Mouse (Mus musculus) heart, embryonic 14.5 days (tissue): ENCODE results near the gene Olfr45. TPM values are rescaled to one million over a fixed set of nuclear protein-coding genes. Genes with fewer than 3 reads are reported as not detected.

Source experiments
- ATAC-seq: fragments of 200-750 bp; cut with Nextera tagmentation; 2 replicates; pipeline ENCODE4 v1.8.0; 2017; ENCODE audit warnings: low read depth, moderate TSS enrichment; ENCODE audit not compliant: insufficient number of reproducible peaks, insufficient read depth, low FRiP score
- H3K27ac ChIP-seq, 2 experiments: fragments of 200-500 bp in 1 of 2; fragments of 300-500 bp in 1 of 2; sonication (generic) in 1 of 2; replicated peaks in 1 of 2; 2 replicates each; pipeline ENCODE4 v1.5.1; 2012 to 2014; ENCODE audit warnings: low read depth in 2 of 2, low read length in 2 of 2, control low read depth in 1 of 2, mild to moderate bottlenecking in 1 of 2, mixed read lengths in 1 of 2; ENCODE audit not compliant: control insufficient read depth in 1 of 2, insufficient read depth in 1 of 2
- H3K27me3 ChIP-seq: fragments of 300-500 bp; sonication (generic); 2 replicates; pipeline ENCODE4 v1.6.1; 2014; ENCODE audit warnings: mild to moderate bottlenecking, low read length, control low read depth; ENCODE audit not compliant: control insufficient read depth, insufficient read depth
- H3K36me3 ChIP-seq: fragments of 300-500 bp; sonication (generic); 2 replicates; pipeline ENCODE4 v1.6.1; 2014; ENCODE audit warnings: mild to moderate bottlenecking, control low read depth, low read length, mixed read lengths; ENCODE audit not compliant: control insufficient read depth, insufficient read depth
- H3K4me1 ChIP-seq, 2 experiments: fragments of 200-500 bp in 1 of 2; fragments of 300-500 bp in 1 of 2; sonication (generic) in 1 of 2; 2 replicates each; pipeline ENCODE4 v1.6.1; 2012 to 2014; ENCODE audit warnings: low read length in 2 of 2, control low read depth in 1 of 2, mixed read lengths in 1 of 2; ENCODE audit not compliant: control insufficient read depth in 2 of 2, insufficient read depth in 2 of 2
- H3K4me2 ChIP-seq: fragments of 300-500 bp; sonication (generic); 2 replicates; pipeline ENCODE4 v1.6.1; 2014; ENCODE audit warnings: mild to moderate bottlenecking, low read length
- H3K4me3 ChIP-seq, 2 experiments: fragments of 200-500 bp in 1 of 2; fragments of 300-500 bp in 1 of 2; sonication (generic) in 1 of 2; 2 replicates each; pipeline ENCODE4 v1.5.1; 2012 to 2014; ENCODE audit warnings: low read length in 2 of 2, mild to moderate bottlenecking in 2 of 2, control low read depth in 1 of 2, low read depth in 1 of 2, moderate library complexity in 1 of 2; ENCODE audit not compliant: control insufficient read depth in 1 of 2, insufficient read depth in 1 of 2
- H3K9ac ChIP-seq: fragments of 300-500 bp; sonication (generic); 2 replicates; pipeline ENCODE4 v1.6.1; 2014; ENCODE audit warnings: mild to moderate bottlenecking, low read length
- H3K9me3 ChIP-seq: fragments of 300-500 bp; sonication (generic); 2 replicates; pipeline ENCODE4 v1.6.1; 2016; ENCODE audit warnings: low read length, control low read depth; ENCODE audit not compliant: control insufficient read depth
- WGBS: fragments of 180-500 bp; shearing (Covaris S2); extraction: QIAGEN DNeasy Blood & Tissue Kit; methylation state at CpG from one replicate; pipeline ENCODE4 v1.1.7; 2014; 5-methylcytosine and 5-hydroxymethylcytosine counted together
- polyA plus RNA-seq: library from polyadenylated mRNA; unstranded; fragments of >200 nt; fragmentation: Nextera tagmentation; extraction: Ambion mirVana; gene quantifications from 2 replicates; pipeline ENCODE4 v1.2.1, GENCODE M21; 2014

Olfr45 gene
- polyA plus RNA-seq, 1 experiment from 2014 or later = not detected

GRCm38 (mm10) chr7:140707536-140708284 lies 26.0 kb downstream of the Olfr45 start:
- Histone ChIP-seq H3K9ac (no peak overlapping the region), H3K4me2 (no peak overlapping the region), H3K4me1 (no peaks in the 10 kb centered on the region), H3K27me3 (no peaks in the 10 kb centered on the region), H3K36me3 (no peaks in the 10 kb centered on the region), H3K4me3 (no peak overlapping the region), H3K9me3 (no peaks in the 10 kb centered on the region), H3K27ac (no peak overlapping the region)
- WGBS = 70% methylated on average over 6 of the region's 6 CpGs
- no peak for ATAC-seq

GRCm38 (mm10) chr7:140717155-140718055 lies 35.7 kb downstream of the Olfr45 start:
- Histone ChIP-seq H3K4me2 (no peak overlapping the region), H3K9ac (no peak overlapping the region), H3K36me3 (no peaks in the 10 kb centered on the region), H3K27ac (no peak overlapping the region), H3K4me3 (no peak overlapping the region), H3K4me1 (no peaks in the 10 kb centered on the region), H3K27me3 (no peaks in the 10 kb centered on the region), H3K9me3 (no peaks in the 10 kb centered on the region)
- 67% methylated on average over 7 of the region's 7 CpGs for WGBS
- ATAC-seq = no peak

GRCm38 (mm10) chr7:140721095-140721494 lies 39.3 kb downstream of the Olfr45 start:
- Histone ChIP-seq H3K9ac (no peak overlapping the region), H3K4me1 (no peaks in the 10 kb centered on the region), H3K9me3 (no peaks in the 10 kb centered on the region), H3K36me3 (no peaks in the 10 kb centered on the region), H3K4me2 (no peak overlapping the region), H3K4me3 (no peak overlapping the region), H3K27ac (no peak overlapping the region), H3K27me3 (no peaks in the 10 kb centered on the region)
- 66% methylated on average over 6 of the region's 6 CpGs for WGBS
- ATAC-seq = no peak

- H3K4me3 ChIP-seq = no peak overlapping the region
- no peak overlapping the region for H3K9ac ChIP-seq
- H3K9me3 ChIP-seq = 0 out of 2 replicates have a peak, but pooled peaks cover 3% of the 10 kb centered on the region
- no peaks in the 10 kb centered on the region for H3K4me1 ChIP-seq
- H3K36me3 ChIP-seq = no peaks in the 10 kb centered on the region
- no peak overlapping the region for H3K27ac ChIP-seq
- H3K4me2 ChIP-seq = no peak overlapping the region
- ATAC-seq = no peak
- H3K27me3 ChIP-seq = no peaks in the 10 kb centered on the region
These were observed 43.8 kb downstream of the Olfr45 start for GRCm38 (mm10) chr7:140725558-140725957.

GRCm38 (mm10) chr7:140733162-140733561 lies 51.4 kb downstream of the Olfr45 start:
- no peaks in the 10 kb centered on the region for H3K27me3 ChIP-seq
- no peak overlapping the region for H3K9ac ChIP-seq
- WGBS = 56% methylated on average over 2 of the region's 2 CpGs
- no peak overlapping the region for H3K4me3 ChIP-seq
- no peaks in the 10 kb centered on the region for H3K36me3 ChIP-seq
- 0 out of 2 replicates have a peak, but pooled peaks cover 2% of the 10 kb centered on the region for H3K9me3 ChIP-seq
- no peak overlapping the region for H3K4me2 ChIP-seq
- no peak overlapping the region for H3K27ac ChIP-seq
- no peak for ATAC-seq
- H3K4me1 ChIP-seq = no peaks in the 10 kb centered on the region

Other genes with a start within 250 kb of the Olfr45 start
- gene Olfr533, start 218.6 kb upstream of the Olfr45 start, polyA plus RNA-seq = not detected in 2 replicates
- gene Olfr535, start 197.7 kb upstream of the Olfr45 start, polyA plus RNA-seq = not detected in 2 replicates
- not detected in 2 replicates for gene Olfr536, start 174.6 kb upstream of the Olfr45 start, polyA plus RNA-seq
- not detected in 2 replicates for gene Olfr538, start 114.1 kb upstream of the Olfr45 start, polyA plus RNA-seq
- not detected in 2 replicates for gene Olfr46, start 80.7 kb upstream of the Olfr45 start, polyA plus RNA-seq
- not detected in 2 replicates for gene Olfr61, start 53.0 kb upstream of the Olfr45 start, polyA plus RNA-seq
- not detected in 2 replicates for gene Olfr53, start 35.5 kb upstream of the Olfr45 start, polyA plus RNA-seq
- not detected in 2 replicates for gene Olfr539, start 22.0 kb upstream of the Olfr45 start, polyA plus RNA-seq
- not detected in 2 replicates for gene Olfr541, start 15.3 kb downstream of the Olfr45 start, polyA plus RNA-seq
- not detected in 2 replicates for gene Cyp2e1, start 81.8 kb downstream of the Olfr45 start, polyA plus RNA-seq
- gene Syce1, start 105.9 kb downstream of the Olfr45 start, polyA plus RNA-seq = 0.31 TPM in 1 of 2 replicates, not detected in the other
- gene Zfp941, start 140.2 kb downstream of the Olfr45 start, polyA plus RNA-seq = 0.75 and 0.86 TPM in 2 replicates
- gene Urah, start 153.1 kb downstream of the Olfr45 start, polyA plus RNA-seq = not detected in 2 replicates
- not detected in 2 replicates for gene Scgb1c1, start 163.6 kb downstream of the Olfr45 start, polyA plus RNA-seq
- gene Odf3, start 165.9 kb downstream of the Olfr45 start, polyA plus RNA-seq = 0.12 TPM in 1 of 2 replicates, not detected in the other
- gene Gm45785, start 174.4 kb downstream of the Olfr45 start, polyA plus RNA-seq = not detected in 2 replicates
- 40.5 and 42.8 TPM in 2 replicates for gene Ric8a, start 175.0 kb downstream of the Olfr45 start, polyA plus RNA-seq
- 35.0 and 39.5 TPM in 2 replicates for gene Bet1l, start 175.6 kb downstream of the Olfr45 start, polyA plus RNA-seq
- 55.4 and 120 TPM in 2 replicates for gene Psmd13, start 200.0 kb downstream of the Olfr45 start, polyA plus RNA-seq
- gene Sirt3, start 200.4 kb downstream of the Olfr45 start, polyA plus RNA-seq = 48.4 and 57.2 TPM in 2 replicates
- 375 and 378 TPM in 2 replicates for gene Cox8b, start 218.5 kb downstream of the Olfr45 start, polyA plus RNA-seq
- gene Nlrp6, start 239.0 kb downstream of the Olfr45 start, polyA plus RNA-seq = not detected in 2 replicates